29 mouse cellular contexts compared by ENCODE assay signal in genomic region chr12:104921071-104921470, GRCm38 (mm10). TPM values are rescaled to one million over a fixed set of nuclear protein-coding genes. Genes with fewer than 3 reads are reported as not detected.
DNase-seq lines count a peak whose midpoint lies in the region; ATAC-seq lines count a peak whose summit lies in the region.
"Had no signal": no experiment of that assay in that cellular context is flagged by ENCODE, and none has a peak within 500 bp of the region (broad histone marks: within the 10 kb centered on the region; RNA-seq: fewer than 3 reads in every experiment).

No protein-coding gene starts in this region.

- H3K27me3 ChIP-seq in hindbrain, embryonic 10.5 days (ENCODE audit: insufficient read depth, poor library complexity, severe bottlenecking): peaks cover 2% of the 10 kb centered on the region; the same call in 1 of the 2 replicates
- no peaks in the 10 kb centered on the region for H3K27me3 ChIP-seq in hindbrain, embryonic 12.5 days
- H3K27me3 ChIP-seq in midbrain, embryonic 16.5 days (ENCODE audit: control insufficient read depth, insufficient read depth, low read depth, low read length): no peaks in the 10 kb centered on the region
- H3K27me3 ChIP-seq in midbrain, embryonic 15.5 days (replicated peaks): no peaks in the 10 kb centered on the region
- H3K27me3 ChIP-seq: embryonic facial prominence, embryonic 13.5 days; forebrain, embryonic 13.5 days; heart, embryonic 12.5 days; heart, embryonic 15.5 days; hindbrain, embryonic 15.5 days had no signal

- intact Hi-C loops in left cerebral cortex, postnatal 14 days (cut with DNase I): no loop called here

- no peak for ATAC-seq in hindbrain, embryonic 12.5 days (ENCODE audit: low FRiP score)
- no peak for ATAC-seq in midbrain, embryonic 16.5 days
- no peak for ATAC-seq in midbrain, embryonic 15.5 days (replicated peaks)
- ATAC-seq: forebrain, embryonic 13.5 days; forebrain, embryonic 16.5 days had no signal

- DNase-seq in hindbrain, embryonic 10.5 days (ENCODE audit: low spot score): no peak
- peak; percentile 35 for DNase-seq in brain, adult 2 months (ENCODE audit: low read depth, low spot score)
- no peak for DNase-seq in left cerebral cortex, postnatal 14 days (ENCODE audit: low spot score in 2 of 2)
- DNase-seq: adrenal gland, adult 2 months; adrenal gland, postnatal 14 days; B cell, adult 2 months; cerebellum, adult 11-12 months; cerebellum, adult 8-10 months; cerebellum, postnatal 10 days; cerebellum, postnatal 36 days; embryo, embryonic 11 days; gastrocnemius, adult 2 months; gastrocnemius, postnatal 25 days; heart, adult 18-20 months; heart, postnatal 10 days; heart, postnatal 36 days had no signal

- 89% methylated on average over 7 of the region's 7 CpGs for WGBS in hindbrain, embryonic 10.5 days
- WGBS in hindbrain, embryonic 12.5 days: 78% methylated on average over 7 of the region's 7 CpGs
- 79% methylated on average over 7 of the region's 7 CpGs for WGBS in midbrain, embryonic 16.5 days
- 77% methylated on average over 7 of the region's 7 CpGs for WGBS in midbrain, embryonic 15.5 days

- no peaks in the 10 kb centered on the region for H3K36me3 ChIP-seq in hindbrain, embryonic 10.5 days
- H3K36me3 ChIP-seq in hindbrain, embryonic 12.5 days: no peaks in the 10 kb centered on the region
- H3K36me3 ChIP-seq in midbrain, embryonic 16.5 days (ENCODE audit: control insufficient read depth, insufficient read depth, low read length): no peaks in the 10 kb centered on the region
- no peaks in the 10 kb centered on the region for H3K36me3 ChIP-seq in midbrain, embryonic 15.5 days (replicated peaks)
- H3K36me3 ChIP-seq: embryonic facial prominence, embryonic 10.5 days; embryonic facial prominence, embryonic 13.5 days; G1E; heart, embryonic 12.5 days; heart, embryonic 15.5 days; hindbrain, embryonic 15.5 days had no signal

- H3K27ac ChIP-seq in hindbrain, embryonic 10.5 days: 0 out of 2 replicates have a peak overlapping the region, but pooled peaks have one; percentile 29
- no peak overlapping the region for H3K27ac ChIP-seq in hindbrain, embryonic 12.5 days
- H3K27ac ChIP-seq in midbrain, embryonic 16.5 days (ENCODE audit: low read length): no peak overlapping the region
- no peak overlapping the region for H3K27ac ChIP-seq in midbrain, embryonic 15.5 days
- H3K27ac ChIP-seq: embryonic facial prominence, embryonic 13.5 days; forebrain, embryonic 13.5 days; gastrocnemius, adult 2 months; heart, embryonic 15.5 days; hindbrain, embryonic 15.5 days had no signal

- peaks cover 39% of the 10 kb centered on the region for H3K4me1 ChIP-seq in hindbrain, embryonic 10.5 days (replicated peaks)
- H3K4me1 ChIP-seq in hindbrain, embryonic 12.5 days: peaks cover 19% of the 10 kb centered on the region
- peaks cover 23% of the 10 kb centered on the region for H3K4me1 ChIP-seq in midbrain, embryonic 16.5 days (ENCODE audit: control insufficient read depth, insufficient read depth, low read length)
- peaks cover 25% of the 10 kb centered on the region for H3K4me1 ChIP-seq in midbrain, embryonic 15.5 days
- H3K4me1 ChIP-seq: heart, embryonic 12.5 days; heart, embryonic 15.5 days had no signal

- H3K4me3 ChIP-seq in hindbrain, embryonic 10.5 days: no peak overlapping the region
- H3K4me3 ChIP-seq in hindbrain, embryonic 12.5 days: no peak overlapping the region
- H3K4me3 ChIP-seq in midbrain, embryonic 16.5 days (ENCODE audit: low read depth, low read length): no peak overlapping the region
- no peak overlapping the region for H3K4me3 ChIP-seq in midbrain, embryonic 15.5 days
- H3K4me3 ChIP-seq: embryonic facial prominence, embryonic 10.5 days; embryonic facial prominence, embryonic 13.5 days; erythroblast, embryonic 14.5 days; forebrain, embryonic 13.5 days; gastrocnemius, adult 2 months; heart, embryonic 12.5 days; heart, embryonic 15.5 days; hindbrain, embryonic 15.5 days had no signal

- H3K4me2 ChIP-seq in hindbrain, embryonic 12.5 days (replicated peaks): no peak overlapping the region
- no peak overlapping the region for H3K4me2 ChIP-seq in midbrain, embryonic 16.5 days (ENCODE audit: low read length)
- H3K4me2 ChIP-seq in midbrain, embryonic 15.5 days: no peak overlapping the region
- H3K4me2 ChIP-seq: embryonic facial prominence, embryonic 13.5 days; forebrain, embryonic 13.5 days; heart, embryonic 12.5 days; heart, embryonic 15.5 days; hindbrain, embryonic 15.5 days had no signal

- H3K9ac ChIP-seq in hindbrain, embryonic 12.5 days: no peak overlapping the region
- H3K9ac ChIP-seq in midbrain, embryonic 16.5 days (ENCODE audit: low read depth, low read length): peak overlapping the region; percentile 12; the same call in 1 of the 2 replicates
- no peak overlapping the region for H3K9ac ChIP-seq in midbrain, embryonic 15.5 days
- H3K9ac ChIP-seq: embryonic facial prominence, embryonic 13.5 days; forebrain, embryonic 13.5 days; heart, embryonic 12.5 days; heart, embryonic 15.5 days; hindbrain, embryonic 15.5 days had no signal

- 0 out of 2 replicates have a peak, but pooled peaks cover 2% of the 10 kb centered on the region for H3K9me3 ChIP-seq in hindbrain, embryonic 10.5 days
- no peaks in the 10 kb centered on the region for H3K9me3 ChIP-seq in hindbrain, embryonic 12.5 days (replicated peaks)
- no peaks in the 10 kb centered on the region for H3K9me3 ChIP-seq in midbrain, embryonic 16.5 days (replicated peaks; ENCODE audit: control insufficient read depth, low read length, poor library complexity, severe bottlenecking)
- no peaks in the 10 kb centered on the region for H3K9me3 ChIP-seq in midbrain, embryonic 15.5 days
- H3K9me3 ChIP-seq: embryonic facial prominence, embryonic 10.5 days; embryonic facial prominence, embryonic 13.5 days; forebrain, embryonic 13.5 days; G1E; heart, embryonic 12.5 days; heart, embryonic 15.5 days; hindbrain, embryonic 15.5 days had no signal

RNA-seq across cellular contexts. Expression of gene Clmn, which starts 56.2 kb away (rescaled TPM):
- polyA plus RNA-seq in hindbrain, embryonic 10.5 days (2016; fragmentation: Nextera tagmentation; extraction: Ambion mirVana): 2.4 and 2.7 TPM in 2 replicates
- 2.8 and 4.1 TPM in 2 replicates for polyA plus RNA-seq in hindbrain, embryonic 12.5 days (2016; fragmentation: Nextera tagmentation; extraction: Ambion mirVana)
- polyA plus RNA-seq in midbrain, embryonic 16.5 days (2015; fragmentation: Nextera tagmentation; extraction: Ambion mirVana): 0.97 and 1.7 TPM in 2 replicates
- 1.4 and 1.7 TPM in 2 replicates for polyA plus RNA-seq in midbrain, embryonic 15.5 days (2015; fragmentation: Nextera tagmentation; extraction: Ambion mirVana)
- total RNA-seq in left cerebral cortex, postnatal 14 days (2021): 10 to 100 TPM; 27.4 to 28.7 TPM
- total RNA-seq: CH12.LX had no signal
- polyA plus RNA-seq: G1E had no signal
